Mouse (Mus musculus) stomach, postnatal 0 days (tissue): ENCODE measurements at regions not wholly inside any gene's neighbourhood (a gene's known extent, or its start where the extent isn't known, plus 50 kb on each side); places are given as distances from the start of the nearest gene placed in this dataset.

Experiments
- ATAC-seq: fragments of 200-750 bp; cut with Nextera tagmentation; 2 replicates; pipeline ENCODE4 v1.8.0; 2017; ENCODE audit not compliant: low FRiP score, low TSS enrichment
- DNase-seq: peaks from one replicate; pipeline ENCODE4 v3.0.0-alpha.2; 2016; ENCODE audit warnings: low spot score
- H3K27ac ChIP-seq: fragments of 300-500 bp; sonication (generic); replicated peaks from 2 replicates; pipeline ENCODE4 v1.5.1; 2014; ENCODE audit warnings: mild to moderate bottlenecking, control low read depth
- H3K27me3 ChIP-seq: fragments of 300-500 bp; sonication (generic); 2 replicates; pipeline ENCODE4 v1.6.1; 2014; ENCODE audit warnings: low read length; ENCODE audit not compliant: control insufficient read depth, insufficient read depth
- H3K36me3 ChIP-seq: fragments of 300-500 bp; sonication (generic); 2 replicates; pipeline ENCODE4 v1.6.1; 2014; ENCODE audit warnings: low read length, mixed read lengths; ENCODE audit not compliant: control insufficient read depth, insufficient read depth
- H3K4me1 ChIP-seq: fragments of 300-500 bp; sonication (generic); replicated peaks from 2 replicates; pipeline ENCODE4 v1.6.1; 2014; ENCODE audit warnings: antibody characterized with exemption; ENCODE audit not compliant: control insufficient read depth, insufficient read depth
- H3K4me2 ChIP-seq: fragments of 300-500 bp; sonication (generic); replicated peaks from 2 replicates; pipeline ENCODE4 v1.6.1; 2014; ENCODE audit warnings: low read depth, mild to moderate bottlenecking, control low read depth, moderate library complexity
- H3K4me3 ChIP-seq: fragments of 300-500 bp; sonication (generic); 2 replicates; pipeline ENCODE4 v1.5.1; 2014; ENCODE audit warnings: low read depth, low read length, control low read depth
- H3K9ac ChIP-seq: fragments of 300-500 bp; sonication (generic); 2 replicates; pipeline ENCODE4 v1.6.1; 2014; ENCODE audit warnings: mild to moderate bottlenecking, low read length, control low read depth, mixed read lengths
- H3K9me3 ChIP-seq: fragments of 300-500 bp; sonication (generic); 2 replicates; pipeline ENCODE4 v1.6.1; 2016; ENCODE audit warnings: low read length; ENCODE audit not compliant: control insufficient read depth
- CTCF ChIP-seq: IDR thresholded peaks from 2 replicates; pipeline ENCODE4 v1.5.1; 2016; ENCODE audit warnings: antibody characterized with exemption, low read depth, mild to moderate bottlenecking, moderate library complexity
- EP300 ChIP-seq: optimal IDR thresholded peaks from 2 replicates; pipeline ENCODE3; 2016; ENCODE audit warnings: antibody characterized with exemption
- WGBS: fragments of 180-500 bp; shearing (Covaris S2); extraction: QIAGEN DNeasy Blood & Tissue Kit; methylation state at CpG from one replicate; pipeline ENCODE4 v1.1.7; 2014; 5-methylcytosine and 5-hydroxymethylcytosine counted together

DNA sequence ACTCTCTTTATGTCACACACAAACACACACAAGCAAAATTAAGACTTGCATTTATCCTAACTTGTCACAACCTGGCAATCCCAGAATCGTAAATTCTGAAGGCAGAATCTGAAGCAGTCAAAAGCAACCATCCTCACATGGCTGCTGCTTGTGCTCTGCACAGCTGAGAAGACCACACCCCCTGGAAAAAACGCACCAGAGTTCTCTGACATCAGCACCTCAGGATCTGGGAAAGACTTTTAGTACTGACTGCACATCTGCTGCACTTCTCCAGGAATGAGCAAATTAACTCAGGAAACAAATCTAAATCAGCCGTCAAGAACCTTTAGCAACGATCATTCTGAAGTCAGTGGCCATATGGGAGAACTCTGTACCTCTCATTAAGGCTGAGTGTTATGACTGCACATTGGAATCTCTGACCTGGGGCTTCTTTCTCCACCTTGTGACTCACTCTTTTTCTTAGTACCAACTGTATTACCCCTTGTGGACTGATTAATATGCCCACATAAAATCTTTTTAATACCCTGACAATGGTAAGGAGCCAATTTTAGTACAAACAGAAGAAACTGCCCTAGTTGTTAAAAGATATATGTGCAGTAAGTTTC is 248.1 kb upstream of the Akirin2 start:
- Histone ChIP-seq H3K4me3 (no peak overlapping the region), H3K4me1 (no peaks in the 10 kb centered on the region), H3K4me2 (no peak overlapping the region), H3K27me3 (no peaks in the 10 kb centered on the region), H3K9ac (no peak overlapping the region), H3K36me3 (no peaks in the 10 kb centered on the region), H3K9me3 (no peaks in the 10 kb centered on the region), H3K27ac (no peak overlapping the region)
- DNase-seq, result no peak
- ATAC-seq, result no peak
- TF ChIP-seq CTCF (no peak), EP300 (no peak)
- 40% methylated on average over 4 of the region's 4 CpGs for WGBS

GRCm38 (mm10) chr4:34308921-34309563 is 241.7 kb upstream of the Akirin2 start:
- H3K27me3 ChIP-seq, result no peaks in the 10 kb centered on the region
- no peak overlapping the region for H3K4me2 ChIP-seq
- no peaks in the 10 kb centered on the region for H3K36me3 ChIP-seq
- no peaks in the 10 kb centered on the region for H3K4me1 ChIP-seq
- TF ChIP-seq CTCF (no peak), EP300 (no peak)
- no peak overlapping the region for H3K9ac ChIP-seq
- no peak for ATAC-seq
- no peaks in the 10 kb centered on the region for H3K9me3 ChIP-seq
- no peak for DNase-seq
- no peak overlapping the region for H3K4me3 ChIP-seq
- no peak overlapping the region for H3K27ac ChIP-seq
- 59% methylated on average over 8 of the region's 8 CpGs for WGBS

- ATAC-seq (no peak), DNase-seq (no peak)
- Histone ChIP-seq H3K9me3 (no peaks in the 10 kb centered on the region), H3K4me2 (no peak overlapping the region), H3K4me1 (no peaks in the 10 kb centered on the region), H3K9ac (no peak overlapping the region), H3K27me3 (no peaks in the 10 kb centered on the region), H3K27ac (no peak overlapping the region), H3K4me3 (no peak overlapping the region), H3K36me3 (no peaks in the 10 kb centered on the region)
- TF ChIP-seq CTCF, result no peak
- no peak for TF ChIP-seq EP300
- 30% methylated on average over 5 of the region's 5 CpGs for WGBS
Observed at GRCm38 (mm10) chr4:34310061-34310642, 240.6 kb upstream of the Akirin2 start.

DNA sequence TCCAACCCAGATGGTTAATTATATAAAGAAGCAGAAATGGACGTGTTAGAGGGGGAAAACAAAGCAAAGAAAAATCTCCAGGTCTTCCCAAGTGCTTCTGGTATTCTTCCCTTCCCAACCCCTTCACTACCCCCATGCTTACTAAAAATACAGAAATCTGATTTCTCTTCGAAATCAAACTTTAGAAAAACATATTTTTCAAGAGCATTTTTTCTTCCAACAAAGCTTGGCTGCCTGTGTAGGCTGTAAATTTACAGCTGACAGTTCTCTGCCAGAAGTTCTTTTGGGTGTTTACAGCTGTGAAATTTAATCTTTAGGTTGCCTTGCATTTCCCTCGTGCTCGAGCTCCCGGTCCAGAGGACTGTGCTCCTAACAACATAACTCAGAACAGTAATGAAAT is 234.9 kb upstream of the Akirin2 start:
- Histone ChIP-seq H3K9ac (no peak overlapping the region), H3K36me3 (no peaks in the 10 kb centered on the region), H3K4me1 (no peaks in the 10 kb centered on the region), H3K27ac (no peak overlapping the region), H3K4me2 (0 out of 2 replicates have a peak overlapping the region, but pooled peaks have one; percentile 3), H3K27me3 (no peaks in the 10 kb centered on the region), H3K9me3 (no peaks in the 10 kb centered on the region), H3K4me3 (no peak overlapping the region)
- DNase-seq (no peak), ATAC-seq (no peak)
- no peak for TF ChIP-seq EP300
- no peak for TF ChIP-seq CTCF
- WGBS, result 36% methylated on average over 5 of the region's 5 CpGs

GRCm38 (mm10) chr4:34322841-34323240 is 227.9 kb upstream of the Akirin2 start:
- no peaks in the 10 kb centered on the region for H3K36me3 ChIP-seq
- H3K4me3 ChIP-seq, result no peak overlapping the region
- H3K27me3 ChIP-seq, result no peaks in the 10 kb centered on the region
- H3K27ac ChIP-seq, result no peak overlapping the region
- DNase-seq, result no peak
- no peak overlapping the region for H3K9ac ChIP-seq
- 62% methylated on average over 3 of the region's 3 CpGs for WGBS
- no peaks in the 10 kb centered on the region for H3K9me3 ChIP-seq
- TF ChIP-seq EP300 (no peak), CTCF (no peak)
- no peak for ATAC-seq
- H3K4me1 ChIP-seq, result no peaks in the 10 kb centered on the region
- H3K4me2 ChIP-seq, result no peak overlapping the region

DNA sequence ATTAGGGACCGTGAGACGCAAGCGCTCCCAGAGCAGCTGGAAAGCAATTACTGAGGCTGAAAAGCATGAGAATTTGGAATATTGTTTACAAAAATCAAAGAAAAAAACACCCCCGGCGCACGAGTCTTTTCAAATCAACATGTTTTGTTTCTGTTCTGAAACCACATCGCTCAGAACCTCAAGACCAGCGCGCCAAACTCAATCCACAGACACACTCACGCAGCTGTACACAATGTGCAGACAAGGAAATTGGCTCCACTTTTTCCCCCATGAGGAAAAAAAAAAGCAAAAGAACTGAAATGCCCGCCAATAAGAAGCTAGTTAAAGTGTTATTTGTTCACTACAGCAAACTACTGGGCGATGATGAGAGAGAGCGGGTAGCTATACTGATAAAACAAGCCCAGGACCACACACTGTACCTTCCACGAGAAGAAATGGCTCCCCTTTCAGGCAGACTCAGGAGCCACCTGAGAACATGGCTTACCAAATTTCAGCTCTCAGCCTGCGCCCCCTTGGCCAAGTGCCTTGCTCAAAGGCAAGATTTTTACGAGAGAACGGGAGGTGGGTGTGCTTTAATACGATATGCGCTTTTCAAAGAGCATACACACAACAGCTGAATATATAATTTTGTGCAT is 222.5 kb upstream of the Akirin2 start:
- Histone ChIP-seq H3K4me3 (no peak overlapping the region), H3K27ac (no peak overlapping the region), H3K9me3 (no peaks in the 10 kb centered on the region), H3K36me3 (no peaks in the 10 kb centered on the region), H3K9ac (no peak overlapping the region), H3K27me3 (no peaks in the 10 kb centered on the region; the same call in 1 of the 2 replicates), H3K4me1 (no peaks in the 10 kb centered on the region), H3K4me2 (peak overlapping the region; percentile 35)
- 61% methylated on average over 19 of the region's 19 CpGs for whole genome bisulfite sequencing
- ATAC-seq (no peak), DNase-seq (no peak)
- TF ChIP-seq CTCF, result no peak
- no peak for TF ChIP-seq EP300
